Comparison of ENCODE assay signal across 13 mouse cellular contexts in the genomic region with DNA sequence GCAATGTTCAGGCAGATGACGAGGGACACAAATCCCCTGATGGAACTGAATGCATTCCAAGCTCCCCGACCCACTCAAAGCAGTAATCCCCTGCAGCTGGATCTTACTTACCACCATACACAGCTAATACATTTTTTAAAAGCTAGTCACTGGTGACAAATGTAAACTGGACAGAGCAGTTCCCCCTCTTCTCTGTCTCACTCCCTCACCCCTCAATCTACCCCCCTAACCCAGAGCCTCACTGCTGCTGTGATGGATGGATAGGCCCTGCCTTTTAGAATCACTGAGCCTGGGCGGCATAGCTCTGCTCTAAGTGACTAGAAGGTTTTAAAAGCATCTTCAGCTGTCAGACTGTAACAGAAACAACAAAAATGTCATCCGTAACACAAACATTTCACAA. TPM values are rescaled to one million over a fixed set of nuclear protein-coding genes. Genes with fewer than 3 reads are reported as not detected.
DNase-seq lines count a peak whose midpoint lies in the region; ATAC-seq and TF ChIP-seq lines count a peak whose summit lies in the region.
"Had no signal": no experiment of that assay in that cellular context is flagged by ENCODE, and none has a peak within 500 bp of the region (broad histone marks: within the 10 kb centered on the region; RNA-seq: fewer than 3 reads in every experiment).

No protein-coding gene starts in this region.

- no peak for TF ChIP-seq POLR2A in limb, embryonic 14.5 days (IDR thresholded peaks at IDR 0.05; ENCODE audit: borderline replicate concordance, extremely low read depth, insufficient read depth, insufficient read length)

- H3K4me2 ChIP-seq in midbrain, embryonic 11.5 days = no peak overlapping the region
- H3K4me2 ChIP-seq in midbrain, embryonic 13.5 days (replicated peaks) = no peak overlapping the region
- H3K4me2 ChIP-seq in embryonic facial prominence, embryonic 13.5 days = peak overlapping the region; percentile 42
- 0 out of 2 replicates have a peak overlapping the region, but pooled peaks have one; percentile 1 for H3K4me2 ChIP-seq in limb, embryonic 14.5 days (replicated peaks; ENCODE audit: low read depth, low read length, severe bottlenecking)
- H3K4me2 ChIP-seq: forebrain, embryonic 15.5 days; liver, embryonic 11.5 days had no signal

- peaks cover 16% of the 10 kb centered on the region for H3K4me1 ChIP-seq in midbrain, embryonic 11.5 days (ENCODE audit: control insufficient read depth, insufficient read depth, low read length)
- peaks cover 21% of the 10 kb centered on the region for H3K4me1 ChIP-seq in midbrain, embryonic 13.5 days (replicated peaks)
- H3K4me1 ChIP-seq in embryonic facial prominence, embryonic 13.5 days = peaks cover 65% of the 10 kb centered on the region
- H3K4me1 ChIP-seq in limb, embryonic 14.5 days (ENCODE audit: control insufficient read depth, insufficient read depth, low read length) = peaks cover 59% of the 10 kb centered on the region

- no peak overlapping the region for H3K9ac ChIP-seq in midbrain, embryonic 11.5 days (ENCODE audit: low read length)
- no peak overlapping the region for H3K9ac ChIP-seq in midbrain, embryonic 13.5 days (replicated peaks)
- no peak overlapping the region for H3K9ac ChIP-seq in embryonic facial prominence, embryonic 13.5 days
- H3K9ac ChIP-seq in limb, embryonic 14.5 days (ENCODE audit: low read depth, low read length, severe bottlenecking) = no peak overlapping the region
- H3K9ac ChIP-seq: forebrain, embryonic 15.5 days had no signal

- WGBS in midbrain, embryonic 11.5 days = 19% methylated on average over 4 of the region's 4 CpGs
- WGBS in midbrain, embryonic 13.5 days = 23% methylated on average over 4 of the region's 4 CpGs
- 14% methylated on average over 4 of the region's 4 CpGs for WGBS in embryonic facial prominence, embryonic 13.5 days
- WGBS in limb, embryonic 14.5 days = 20% methylated on average over 4 of the region's 4 CpGs

- no peaks in the 10 kb centered on the region for H3K9me3 ChIP-seq in midbrain, embryonic 11.5 days (ENCODE audit: control insufficient read depth, low read length)
- no peaks in the 10 kb centered on the region for H3K9me3 ChIP-seq in midbrain, embryonic 13.5 days
- no peaks in the 10 kb centered on the region for H3K9me3 ChIP-seq in embryonic facial prominence, embryonic 13.5 days
- no peaks in the 10 kb centered on the region for H3K9me3 ChIP-seq in limb, embryonic 14.5 days (ENCODE audit: control insufficient read depth, low read length)
- H3K9me3 ChIP-seq: forebrain, embryonic 15.5 days had no signal

- no peak for ATAC-seq in midbrain, embryonic 11.5 days (ENCODE audit: low FRiP score)
- no peak for ATAC-seq in midbrain, embryonic 13.5 days
- ATAC-seq in embryonic facial prominence, embryonic 13.5 days (ENCODE audit: insufficient number of reproducible peaks, insufficient read depth, low FRiP score, low TSS enrichment, low read depth) = no peak
- ATAC-seq in limb, embryonic 14.5 days (ENCODE audit: low FRiP score, low read depth) = no peak
- ATAC-seq in megakaryocyte, adult 5-6 weeks (ENCODE audit: poor library complexity, severe bottlenecking) = no peak
- ATAC-seq in megakaryocyte progenitor cell, adult 5-6 weeks (replicated peaks; ENCODE audit: poor library complexity) = no peak
- ATAC-seq: forebrain, embryonic 15.5 days had no signal

- peak; percentile 84 for DNase-seq in midbrain, embryonic 11.5 days (ENCODE audit: low spot score, missing footprints)
- DNase-seq in limb, embryonic 14.5 days (ENCODE audit: low spot score) = no peak
- DNase-seq in yolk sac, embryonic 10.5 days (ENCODE audit: low spot score) = peak; percentile 9
- no peak for DNase-seq in urinary bladder, adult 2 months (ENCODE audit: low spot score)
- DNase-seq: adrenal gland, postnatal 14 days; gastrocnemius, postnatal 36 days had no signal

- no peak overlapping the region for H3K4me3 ChIP-seq in midbrain, embryonic 11.5 days (ENCODE audit: low read depth, low read length)
- H3K4me3 ChIP-seq in midbrain, embryonic 13.5 days (replicated peaks) = no peak overlapping the region
- no peak overlapping the region for H3K4me3 ChIP-seq in embryonic facial prominence, embryonic 13.5 days
- H3K4me3 ChIP-seq in limb, embryonic 14.5 days (replicated peaks; ENCODE audit: low read length) = no peak overlapping the region
- H3K4me3 ChIP-seq: forebrain, embryonic 15.5 days had no signal

- H3K27me3 ChIP-seq in midbrain, embryonic 11.5 days (ENCODE audit: control insufficient read depth, insufficient read depth, low read length) = peaks cover 6% of the 10 kb centered on the region; the same call in 1 of the 2 replicates
- peaks cover 24% of the 10 kb centered on the region for H3K27me3 ChIP-seq in midbrain, embryonic 13.5 days
- H3K27me3 ChIP-seq in embryonic facial prominence, embryonic 13.5 days = no peaks in the 10 kb centered on the region
- no peaks in the 10 kb centered on the region for H3K27me3 ChIP-seq in limb, embryonic 14.5 days (ENCODE audit: control insufficient read depth, insufficient read depth, low read length)

- no peaks in the 10 kb centered on the region for H3K36me3 ChIP-seq in midbrain, embryonic 11.5 days (ENCODE audit: control insufficient read depth, insufficient read depth, low read length)
- no peaks in the 10 kb centered on the region for H3K36me3 ChIP-seq in midbrain, embryonic 13.5 days
- no peaks in the 10 kb centered on the region for H3K36me3 ChIP-seq in embryonic facial prominence, embryonic 13.5 days
- no peaks in the 10 kb centered on the region for H3K36me3 ChIP-seq in limb, embryonic 14.5 days (ENCODE audit: control insufficient read depth, insufficient read depth, low read length)
- H3K36me3 ChIP-seq: forebrain, embryonic 15.5 days had no signal

- no peak overlapping the region for H3K27ac ChIP-seq in midbrain, embryonic 11.5 days (ENCODE audit: low read depth, low read length)
- H3K27ac ChIP-seq in midbrain, embryonic 13.5 days = no peak overlapping the region
- H3K27ac ChIP-seq in embryonic facial prominence, embryonic 13.5 days = peak overlapping the region; percentile 84
- H3K27ac ChIP-seq in limb, embryonic 14.5 days (replicated peaks; ENCODE audit: low read depth, low read length) = peak overlapping the region; percentile 59; the same call in 1 of the 2 replicates
- H3K27ac ChIP-seq: forebrain, embryonic 15.5 days; macrophage had no signal

RNA-seq across cellular contexts. Expression of a gene that starts 40.3 kb away (rescaled TPM):
- 8.9 and 9.1 TPM in 2 replicates for polyA plus RNA-seq in midbrain, embryonic 11.5 days (2014; fragmentation: Nextera tagmentation; extraction: Ambion mirVana)
- polyA plus RNA-seq in midbrain, embryonic 13.5 days (2015; fragmentation: Nextera tagmentation; extraction: Ambion mirVana) = 18.7 and 19.4 TPM in 2 replicates
- polyA plus RNA-seq in embryonic facial prominence, embryonic 13.5 days (2015; fragmentation: Nextera tagmentation; extraction: Ambion mirVana) = 28.8 and 33.8 TPM in 2 replicates
- polyA plus RNA-seq in limb, embryonic 14.5 days (2012; rRNA removed) = 24.3 and 36.8 TPM in 2 replicates
- polyA plus RNA-seq in limb, embryonic 14.5 days (2014; fragmentation: Nextera tagmentation; extraction: Ambion mirVana) = 25.7 and 32.9 TPM in 2 replicates
- total RNA-seq in megakaryocyte, adult 5-6 weeks (2015) = not detected in 2 replicates
- total RNA-seq in megakaryocyte, adult 5-6 weeks (2017) = not detected in 2 replicates
- 9.7 and 14.4 TPM in 2 replicates for polyA plus RNA-seq in urinary bladder, adult 2 months (2012; rRNA removed)
- not detected in 2 replicates for total RNA-seq in megakaryocyte progenitor cell, adult 5-6 weeks (2015)
- total RNA-seq in megakaryocyte progenitor cell, adult 5-6 weeks (2017) = not detected in 2 replicates

Comparison
In these comparisons a context has a peak if more than half of its experiments do, and no peak if none do; other contexts are left out.
1. DNase-seq: peak in midbrain, embryonic 11.5 days (single experiment) and yolk sac, embryonic 10.5 days (single experiment); none in limb, embryonic 14.5 days (single experiment) and urinary bladder, adult 2 months (single experiment).
2. H3K27ac ChIP-seq: peak in embryonic facial prominence, embryonic 13.5 days (single experiment) and limb, embryonic 14.5 days (single experiment); none in midbrain, embryonic 11.5 days (single experiment) and midbrain, embryonic 13.5 days (single experiment).
3. H3K4me2 ChIP-seq: peak in embryonic facial prominence, embryonic 13.5 days (single experiment) and limb, embryonic 14.5 days (single experiment); none in midbrain, embryonic 11.5 days (single experiment) and midbrain, embryonic 13.5 days (single experiment).